Mouse (Mus musculus) hindbrain, embryonic 16.5 days (tissue): ENCODE measurements around the gene Gm21828. TPM values are rescaled to one million over a fixed set of nuclear protein-coding genes. Genes with fewer than 3 reads are reported as not detected.
"Not testable (repeated sequence)": the region's sequence is repeated elsewhere in the genome, so short reads cannot be mapped to it uniquely, and the experiment has no call there.

Experiments used
- ATAC-seq: fragments of 200-750 bp; cut with Nextera tagmentation; 2 replicates; pipeline ENCODE4 v1.8.0; 2017; ENCODE audit warnings: moderate TSS enrichment, moderate library complexity
- H3K27ac ChIP-seq: fragments of 300-500 bp; sonication (generic); 2 replicates; pipeline ENCODE4 v1.5.1; 2014; ENCODE audit warnings: low read depth, mild to moderate bottlenecking, control low read depth, low read length, moderate library complexity
- H3K27me3 ChIP-seq: fragments of 300-500 bp; sonication (generic); replicated peaks from 2 replicates; pipeline ENCODE4 v1.6.1; 2014; ENCODE audit warnings: low read length; ENCODE audit not compliant: control insufficient read depth, insufficient read depth
- H3K36me3 ChIP-seq: fragments of 300-500 bp; sonication (generic); 2 replicates; pipeline ENCODE4 v1.6.1; 2014; ENCODE audit warnings: mild to moderate bottlenecking, low read length, moderate library complexity, mixed read lengths; ENCODE audit not compliant: control insufficient read depth, insufficient read depth
- H3K4me1 ChIP-seq: fragments of 300-500 bp; sonication (generic); 2 replicates; pipeline ENCODE4 v1.6.1; 2014; ENCODE audit warnings: low read depth, low read length; ENCODE audit not compliant: control insufficient read depth, insufficient read depth
- H3K4me2 ChIP-seq: fragments of 300-500 bp; sonication (generic); 2 replicates; pipeline ENCODE4 v1.6.1; 2014; ENCODE audit warnings: mild to moderate bottlenecking, low read length, control low read depth, moderate library complexity
- H3K4me3 ChIP-seq: fragments of 300-500 bp; sonication (generic); 2 replicates; pipeline ENCODE4 v1.5.1; 2014; ENCODE audit warnings: mild to moderate bottlenecking, low read length, control low read depth, moderate library complexity
- H3K9ac ChIP-seq: fragments of 300-500 bp; sonication (generic); 2 replicates; pipeline ENCODE4 v1.6.1; 2014; ENCODE audit warnings: low read depth, mild to moderate bottlenecking, control low read depth, low read length, moderate library complexity
- H3K9me3 ChIP-seq: fragments of 300-500 bp; sonication (generic); 2 replicates; pipeline ENCODE4 v1.6.1; 2014; ENCODE audit warnings: mild to moderate bottlenecking, low read length, moderate library complexity; ENCODE audit not compliant: control insufficient read depth
- WGBS: fragments of 180-500 bp; shearing (Covaris S2); extraction: QIAGEN DNeasy Blood & Tissue Kit; methylation state at CpG from one replicate; pipeline ENCODE4 v1.1.7; 2014; 5-methylcytosine and 5-hydroxymethylcytosine counted together
- polyA plus RNA-seq: library from polyadenylated mRNA; unstranded; fragments of >200 nt; fragmentation: Nextera tagmentation; extraction: Ambion mirVana; gene quantifications from 2 replicates; pipeline ENCODE4 v1.2.1, GENCODE M21; 2015

The Gm21828 gene
- not detected in 2 replicates for polyA plus RNA-seq

- H3K27me3 ChIP-seq, H3K27ac ChIP-seq, H3K4me1 ChIP-seq, H3K9ac ChIP-seq, H3K4me3 ChIP-seq, H3K36me3 ChIP-seq, ATAC-seq, H3K4me2 ChIP-seq, H3K9me3 ChIP-seq: not testable (repeated sequence)
- WGBS = no CpG with 5 or more reads among the region's 3 CpGs
These were observed at the start of gene Gm21828 for GRCm38 (mm10) chrY:13223828-13224227. Gm21828 (minus strand) TSS chrY:13223928.

GRCm38 (mm10) chrY:13252091-13252490 is 28.4 kb upstream of the Gm21828 start, which contains the start of the genes Gm21440 and Gm21454:
Gm21440 (plus strand) TSS chrY:13252391.
Gm21454 (plus strand) TSS chrY:13252442.
- not testable (repeated sequence) for H3K9me3 ChIP-seq, H3K4me1 ChIP-seq, H3K27me3 ChIP-seq, H3K27ac ChIP-seq, ATAC-seq, H3K4me3 ChIP-seq, H3K4me2 ChIP-seq, H3K9ac ChIP-seq, H3K36me3 ChIP-seq

Other genes with a start within 250 kb of the Gm21828 start
- gene Gm20807, start 181.0 kb downstream of the Gm21828 start, polyA plus RNA-seq = not detected in 2 replicates
- gene Gm21891, start 90.4 kb downstream of the Gm21828 start, polyA plus RNA-seq = not detected in 2 replicates
- not detected in 2 replicates for gene Gm21425, start 62.0 kb downstream of the Gm21828 start, polyA plus RNA-seq
- not detected in 2 replicates for gene Gm21440, start 28.5 kb upstream of the Gm21828 start, polyA plus RNA-seq
- not detected in 2 replicates for gene Gm21454, start 28.5 kb upstream of the Gm21828 start, polyA plus RNA-seq
- gene Gm21725, start 125.1 kb upstream of the Gm21828 start, polyA plus RNA-seq = not detected in 2 replicates
- not detected in 2 replicates for gene Gm21866, start 241.7 kb upstream of the Gm21828 start, polyA plus RNA-seq